Mouse (Mus musculus): Measurements from ENCODE around the gene Snta1. TPM values are rescaled to one million over a fixed set of nuclear protein-coding genes. Genes with fewer than 3 reads are reported as not detected.

Gene Snta1
- total and polyA plus RNA-seq, 2 experiments from 2014 or later, result 20.1 to 41.1 TPM

- Histone ChIP-seq H3K9ac (replicated peaks; ENCODE audit: low read length) (no peak overlapping the region), H3K27me3 (ENCODE audit: insufficient read depth, low read length) (no peaks in the 10 kb centered on the region), H3K4me1 (ENCODE audit: insufficient read depth, low read length) (no peaks in the 10 kb centered on the region), H3K4me3 (ENCODE audit: low read length) (no peak overlapping the region), H3K36me3 (ENCODE audit: insufficient read depth, low read length) (peaks cover 46% of the 10 kb centered on the region), H3K27ac (no peak overlapping the region), H3K4me2 (ENCODE audit: low read depth, low read length) (no peak overlapping the region), H3K9me3 (ENCODE audit: low read length) (no peaks in the 10 kb centered on the region)
- DNase-seq (ENCODE audit: low spot score) (no peak), ATAC-seq (no peak)
- WGBS, result 94% methylated on average over 3 of the region's 3 CpGs
- no peak for TF ChIP-seq CTCF (IDR thresholded peaks at IDR 0.05; ENCODE audit: low read depth)
Measured at GRCm38 (mm10) chr2:154348152-154348551, 59.7 kb downstream of the Snta1 start.

- H3K9me3 ChIP-seq (ENCODE audit: low read length), result no peaks in the 10 kb centered on the region
- no peak overlapping the region for H3K4me3 ChIP-seq (ENCODE audit: low read length)
- no peak overlapping the region for H3K9ac ChIP-seq (replicated peaks; ENCODE audit: low read length)
- no peaks in the 10 kb centered on the region for H3K4me1 ChIP-seq (ENCODE audit: insufficient read depth, low read length)
- no peak for TF ChIP-seq CTCF (IDR thresholded peaks at IDR 0.05; ENCODE audit: low read depth)
- H3K36me3 ChIP-seq (ENCODE audit: insufficient read depth, low read length), result peaks cover 22% of the 10 kb centered on the region
- no peak overlapping the region for H3K4me2 ChIP-seq (ENCODE audit: low read depth, low read length)
- DNase-seq (ENCODE audit: low spot score), result no peak
- ATAC-seq, result no peak
- 86% methylated on average over 2 of the region's 2 CpGs for WGBS
- H3K27ac ChIP-seq, result no peak overlapping the region
- H3K27me3 ChIP-seq (ENCODE audit: insufficient read depth, low read length), result no peaks in the 10 kb centered on the region
Measured at GRCm38 (mm10) chr2:154339356-154339755, 68.5 kb downstream of the Snta1 start.

- WGBS, result 81% methylated on average over 1 of the region's 1 CpGs
- no peaks in the 10 kb centered on the region for H3K9me3 ChIP-seq (ENCODE audit: low read length)
- DNase-seq (ENCODE audit: low spot score) (no peak), ATAC-seq (no peak)
- no peak overlapping the region for H3K4me2 ChIP-seq (ENCODE audit: low read depth, low read length)
- no peak overlapping the region for H3K9ac ChIP-seq (replicated peaks; ENCODE audit: low read length)
- no peak overlapping the region for H3K4me3 ChIP-seq (ENCODE audit: low read length)
- no peak for TF ChIP-seq CTCF (IDR thresholded peaks at IDR 0.05; ENCODE audit: low read depth)
- no peaks in the 10 kb centered on the region for H3K27me3 ChIP-seq (ENCODE audit: insufficient read depth, low read length)
- H3K36me3 ChIP-seq (ENCODE audit: insufficient read depth, low read length), result peaks cover 17% of the 10 kb centered on the region; the same call in 1 of the 2 replicates
- no peaks in the 10 kb centered on the region for H3K4me1 ChIP-seq (ENCODE audit: insufficient read depth, low read length)
- H3K27ac ChIP-seq, result no peak overlapping the region
Measured at GRCm38 (mm10) chr2:154338161-154338560, 69.7 kb downstream of the Snta1 start.

GRCm38 (mm10) chr2:154335572-154335971 is 72.3 kb downstream of the Snta1 start:
- DNase-seq (ENCODE audit: low spot score) (no peak), ATAC-seq (no peak)
- Histone ChIP-seq H3K9me3 (ENCODE audit: low read length) (no peaks in the 10 kb centered on the region), H3K36me3 (ENCODE audit: insufficient read depth, low read length) (peaks cover 8% of the 10 kb centered on the region; the same call in 1 of the 2 replicates), H3K4me2 (ENCODE audit: low read depth, low read length) (no peak overlapping the region), H3K4me3 (ENCODE audit: low read length) (no peak overlapping the region), H3K27ac (no peak overlapping the region), H3K27me3 (ENCODE audit: insufficient read depth, low read length) (no peaks in the 10 kb centered on the region), H3K4me1 (ENCODE audit: insufficient read depth, low read length) (no peaks in the 10 kb centered on the region), H3K9ac (replicated peaks; ENCODE audit: low read length) (no peak overlapping the region)
- no peak for TF ChIP-seq CTCF (IDR thresholded peaks at IDR 0.05; ENCODE audit: low read depth)
- WGBS, result 86% methylated on average over 4 of the region's 4 CpGs

GRCm38 (mm10) chr2:154326852-154327251 is 81.0 kb downstream of the Snta1 start:
- Histone ChIP-seq H3K9ac (replicated peaks; ENCODE audit: low read length) (no peak overlapping the region), H3K27me3 (ENCODE audit: insufficient read depth, low read length) (no peaks in the 10 kb centered on the region), H3K9me3 (ENCODE audit: low read length) (no peaks in the 10 kb centered on the region)

More at GRCm38 (mm10) chr2:154326852-154327251, 81.0 kb downstream of the Snta1 start:
- Histone ChIP-seq H3K4me3 (ENCODE audit: low read length) (no peak overlapping the region), H3K4me2 (ENCODE audit: low read depth, low read length) (no peak overlapping the region), H3K36me3 (ENCODE audit: insufficient read depth, low read length) (no peaks in the 10 kb centered on the region), H3K27ac (no peak overlapping the region), H3K4me1 (ENCODE audit: insufficient read depth, low read length) (no peaks in the 10 kb centered on the region)
- no peak for DNase-seq (ENCODE audit: low spot score)
- TF ChIP-seq CTCF (IDR thresholded peaks at IDR 0.05; ENCODE audit: low read depth), result no peak
- 86% methylated on average over 3 of the region's 3 CpGs for WGBS
- no peak for ATAC-seq

Other genes with a start within 250 kb of the Snta1 start
- not detected in 2 replicates for gene Bpifa5, start 245.5 kb downstream of the Snta1 start, total RNA-seq (2014; rRNA removed)
- 0.16 TPM in 1 of 2 replicates, not detected in the other for gene Bpifa5, start 245.5 kb downstream of the Snta1 start, polyA plus RNA-seq (2015; fragmentation: Nextera tagmentation; extraction: Ambion mirVana)
- gene Bpifb1, start 217.3 kb downstream of the Snta1 start, total RNA-seq (2014; rRNA removed), result 0.10 TPM in 1 of 2 replicates, not detected in the other
- 0.26 and 0.35 TPM in 2 replicates for gene Bpifb1, start 217.3 kb downstream of the Snta1 start, polyA plus RNA-seq (2015; fragmentation: Nextera tagmentation; extraction: Ambion mirVana)
- 0.29 TPM in 1 of 2 replicates, not detected in the other for gene Bpifb5, start 184.4 kb downstream of the Snta1 start, total RNA-seq (2014; rRNA removed)
- gene Bpifb5, start 184.4 kb downstream of the Snta1 start, polyA plus RNA-seq (2015; fragmentation: Nextera tagmentation; extraction: Ambion mirVana), result 0.34 and 0.35 TPM in 2 replicates
- not detected in 2 replicates for gene Bpifb9a, start 150.2 kb downstream of the Snta1 start, total RNA-seq (2014; rRNA removed)
- gene Bpifb9a, start 150.2 kb downstream of the Snta1 start, polyA plus RNA-seq (2015; fragmentation: Nextera tagmentation; extraction: Ambion mirVana), result 0.44 TPM in 1 of 2 replicates, not detected in the other
- gene Bpifb9b, start 100.9 kb downstream of the Snta1 start, total RNA-seq (2014; rRNA removed), result 0.11 and 0.68 TPM in 2 replicates
- gene Bpifb9b, start 100.9 kb downstream of the Snta1 start, polyA plus RNA-seq (2015; fragmentation: Nextera tagmentation; extraction: Ambion mirVana), result 0.16 and 0.29 TPM in 2 replicates
- 9.6 and 13.2 TPM in 2 replicates for gene Cdk5rap1, start 35.1 kb downstream of the Snta1 start, total RNA-seq (2014; rRNA removed)
- gene Cdk5rap1, start 35.1 kb downstream of the Snta1 start, polyA plus RNA-seq (2015; fragmentation: Nextera tagmentation; extraction: Ambion mirVana), result 5.0 and 6.6 TPM in 2 replicates
- gene Cbfa2t2, start 28.4 kb upstream of the Snta1 start, total RNA-seq (2014; rRNA removed), result 48.3 and 51.7 TPM in 2 replicates
- 31.6 and 33.4 TPM in 2 replicates for gene Cbfa2t2, start 28.4 kb upstream of the Snta1 start, polyA plus RNA-seq (2015; fragmentation: Nextera tagmentation; extraction: Ambion mirVana)
- 0.90 and 1.9 TPM in 2 replicates for gene 1700003F12Rik, start 139.0 kb upstream of the Snta1 start, total RNA-seq (2014; rRNA removed)
- 3.9 and 4.0 TPM in 2 replicates for gene 1700003F12Rik, start 139.0 kb upstream of the Snta1 start, polyA plus RNA-seq (2015; fragmentation: Nextera tagmentation; extraction: Ambion mirVana)
- gene Actl10, start 143.7 kb upstream of the Snta1 start, total RNA-seq (2014; rRNA removed), result 0.52 TPM in 1 of 2 replicates, not detected in the other
- gene Actl10, start 143.7 kb upstream of the Snta1 start, polyA plus RNA-seq (2015; fragmentation: Nextera tagmentation; extraction: Ambion mirVana), result 0.23 TPM in 1 of 2 replicates, not detected in the other
- gene Necab3, start 150.8 kb upstream of the Snta1 start, total RNA-seq (2014; rRNA removed), result 35.1 and 52.2 TPM in 2 replicates
- 22.9 and 27.0 TPM in 2 replicates for gene Necab3, start 150.8 kb upstream of the Snta1 start, polyA plus RNA-seq (2015; fragmentation: Nextera tagmentation; extraction: Ambion mirVana)
- gene E2f1, start 161.8 kb upstream of the Snta1 start, total RNA-seq (2014; rRNA removed), result 6.3 and 6.7 TPM in 2 replicates
- gene E2f1, start 161.8 kb upstream of the Snta1 start, polyA plus RNA-seq (2015; fragmentation: Nextera tagmentation; extraction: Ambion mirVana), result 8.4 and 8.7 TPM in 2 replicates
- gene Pxmp4, start 195.6 kb upstream of the Snta1 start, total RNA-seq (2014; rRNA removed), result 24.8 and 31.1 TPM in 2 replicates
- 21.9 and 24.1 TPM in 2 replicates for gene Pxmp4, start 195.6 kb upstream of the Snta1 start, polyA plus RNA-seq (2015; fragmentation: Nextera tagmentation; extraction: Ambion mirVana)
- 7.0 and 8.5 TPM in 2 replicates for gene Zfp341, start 205.2 kb upstream of the Snta1 start, total RNA-seq (2014; rRNA removed)
- 1.5 and 1.6 TPM in 2 replicates for gene Zfp341, start 205.2 kb upstream of the Snta1 start, polyA plus RNA-seq (2015; fragmentation: Nextera tagmentation; extraction: Ambion mirVana)
- gene 4930519P11Rik, start 205.3 kb upstream of the Snta1 start, total RNA-seq (2014; rRNA removed), result not detected in 2 replicates
- gene 4930519P11Rik, start 205.3 kb upstream of the Snta1 start, polyA plus RNA-seq (2015; fragmentation: Nextera tagmentation; extraction: Ambion mirVana), result 0.54 TPM in 1 of 2 replicates, not detected in the other
- 113 and 151 TPM in 2 replicates for gene Chmp4b, start 243.6 kb upstream of the Snta1 start, total RNA-seq (2014; rRNA removed)
- gene Chmp4b, start 243.6 kb upstream of the Snta1 start, polyA plus RNA-seq (2015; fragmentation: Nextera tagmentation; extraction: Ambion mirVana), result 35.9 and 36.5 TPM in 2 replicates